Mouse (Mus musculus): ENCODE data around the gene Prorsd1. TPM values are rescaled to one million over a fixed set of nuclear protein-coding genes. Genes with fewer than 3 reads are reported as not detected.
"Not testable (repeated sequence)": the region's sequence is repeated elsewhere in the genome, so short reads cannot be mapped to it uniquely, and the experiment has no call there.

The Prorsd1 gene
- 1 to 10 TPM; 4.0 to 5.3 TPM for total RNA-seq (2021)
- long read RNA-seq, partial matches to known transcripts = 0 of 3 reads
- long read RNA-seq, other reads (novel, unspliced or antisense) = 0 of 3 reads

- peak; percentile 77 to 81 for DNase-seq (ENCODE audit: low spot score in 2 of 2)
Observed at GRCm38 (mm10) chr11:29514682-29515412, at the start of gene Prorsd1. TSS of gene Prorsd1 (minus strand) at chr11:29515033.

DNA sequence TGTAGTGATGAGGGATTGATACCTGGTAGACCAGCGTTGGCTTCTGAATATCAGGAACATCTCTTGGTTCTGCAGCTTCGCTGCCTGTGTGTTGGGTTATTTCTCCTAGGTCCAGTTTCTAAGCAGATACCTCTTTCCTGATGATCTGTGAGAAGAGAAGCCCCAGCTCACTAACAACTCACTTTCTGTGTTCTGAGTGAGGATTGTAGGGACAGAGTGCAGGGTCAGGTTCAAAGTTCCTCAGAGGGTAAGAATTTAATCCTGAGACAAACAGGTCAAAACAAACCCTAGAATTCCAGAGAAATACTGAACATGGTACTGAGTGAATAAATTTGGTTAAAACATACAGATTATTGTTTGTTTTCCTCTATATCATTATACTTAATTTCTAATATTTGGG is 48.6 kb upstream of the Prorsd1 start:
- DNase-seq (ENCODE audit: low spot score in 2 of 2) = no peak

DNA sequence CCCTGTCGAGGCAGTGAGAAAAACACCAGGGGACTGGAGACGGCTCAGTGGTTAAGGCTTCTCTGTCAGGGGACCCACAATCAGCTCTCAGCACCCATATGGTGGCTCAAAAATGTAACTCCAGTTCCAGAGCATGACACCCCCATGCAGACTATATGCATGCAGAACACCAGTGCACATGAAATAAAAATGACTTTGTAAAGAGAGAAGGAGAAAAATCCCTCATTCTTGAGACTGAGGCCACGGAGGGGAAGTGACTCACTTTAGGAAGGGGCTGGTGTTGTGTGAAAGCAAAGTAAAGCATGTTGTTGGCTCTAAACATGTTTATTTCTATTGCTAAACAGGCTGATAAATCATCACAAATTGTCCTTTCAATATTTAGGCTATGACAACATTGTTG is 46.2 kb upstream of the Prorsd1 start:
- no peak for DNase-seq (ENCODE audit: low spot score in 2 of 2)

GRCm38 (mm10) chr11:29560452-29560851 is 45.6 kb upstream of the Prorsd1 start:
- DNase-seq (ENCODE audit: low spot score in 2 of 2) = no peak

GRCm38 (mm10) chr11:29549425-29549778 is 34.6 kb upstream of the Prorsd1 start:
- DNase-seq (ENCODE audit: low spot score in 2 of 2) = no peak

DNA sequence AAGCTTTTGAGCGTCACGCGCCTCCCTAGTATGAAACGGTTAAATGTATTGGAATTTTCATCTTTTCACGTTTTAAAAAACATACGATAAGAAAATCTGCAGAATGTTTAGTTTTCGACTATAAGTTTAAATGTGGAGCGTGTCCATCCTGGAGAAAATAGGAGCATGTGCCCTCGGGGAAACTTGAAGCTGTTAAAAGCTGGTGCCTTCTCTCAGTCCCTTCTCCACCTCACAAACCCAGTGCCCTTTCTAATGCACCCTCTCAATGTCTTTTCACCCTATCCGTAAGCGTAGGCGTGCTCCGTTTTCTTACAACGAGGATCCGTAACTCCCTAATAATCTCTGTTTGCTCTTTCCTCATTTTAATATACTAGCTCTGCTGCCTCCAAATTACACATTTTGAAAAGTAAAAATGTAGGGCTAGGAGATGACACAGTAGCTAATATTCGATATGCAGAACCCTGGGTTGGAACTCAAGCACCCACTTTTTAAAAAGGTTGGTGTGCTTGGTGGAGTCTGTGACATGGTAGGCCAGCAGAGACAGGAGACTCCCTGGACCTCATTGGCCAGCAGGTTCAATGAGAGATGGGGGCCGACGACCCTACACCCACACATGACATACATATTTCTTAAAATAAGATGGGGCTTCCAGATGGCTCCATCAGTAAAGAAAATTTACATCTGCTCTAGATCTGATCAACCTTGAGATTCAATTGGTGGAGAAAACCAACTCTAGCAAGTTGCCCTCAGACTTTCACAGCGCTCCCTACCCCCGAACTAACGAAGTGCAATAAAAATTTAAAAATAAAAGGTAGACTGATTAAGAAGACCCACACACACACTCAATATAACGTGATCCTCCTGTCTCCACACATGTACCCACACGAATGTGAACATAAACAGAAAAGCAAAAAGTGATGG is 33.9 kb upstream of the Prorsd1 start:
- DNase-seq (ENCODE audit: low spot score in 2 of 2) = no peak

DNA sequence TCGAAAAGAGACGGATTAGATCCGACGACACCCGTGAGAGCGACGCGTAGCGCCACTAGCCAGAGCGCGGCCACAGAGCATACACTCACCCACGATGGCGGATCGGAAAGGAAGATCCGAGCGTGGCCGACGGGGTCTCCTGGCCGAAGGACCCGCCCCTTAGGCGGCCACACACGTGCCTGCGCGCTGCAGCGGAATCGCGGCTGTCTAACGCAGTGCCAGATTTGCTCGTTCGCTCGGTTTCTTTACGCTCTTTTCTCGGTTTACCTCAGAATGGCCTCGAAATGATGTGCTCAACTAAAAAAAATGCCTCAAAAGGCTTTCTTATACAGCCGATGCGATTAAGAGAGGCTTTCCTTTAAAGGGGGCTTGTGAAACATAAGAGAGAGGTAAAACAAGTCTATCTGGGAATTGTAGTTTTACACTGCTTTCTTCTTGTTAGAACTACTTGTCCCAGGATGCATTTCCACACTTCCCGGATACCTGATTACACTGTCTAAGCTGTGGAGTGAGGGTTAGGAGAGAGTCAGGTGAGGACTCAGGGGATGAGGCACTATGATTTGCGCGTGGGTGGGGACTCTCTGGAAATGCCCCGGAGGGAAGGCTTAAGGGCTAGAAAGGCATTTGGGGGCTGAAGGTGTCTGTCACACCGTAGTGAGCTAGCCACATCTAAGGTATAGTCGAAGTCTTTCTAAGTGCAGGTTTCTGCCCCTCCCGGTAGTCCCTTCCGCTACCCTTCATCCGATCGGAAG is 33.1 kb upstream of the Prorsd1 start, which contains the start of the genes Clhc1 and Rps27a:
Gene Clhc1 (plus strand): TSS at position 199 of the 752 bp plus-strand sequence.
Gene Rps27a (minus strand): TSS at position 358 of the 752 bp plus-strand sequence.
- DNase-seq (ENCODE audit: low spot score in 2 of 2) = peak; percentile 95

DNA sequence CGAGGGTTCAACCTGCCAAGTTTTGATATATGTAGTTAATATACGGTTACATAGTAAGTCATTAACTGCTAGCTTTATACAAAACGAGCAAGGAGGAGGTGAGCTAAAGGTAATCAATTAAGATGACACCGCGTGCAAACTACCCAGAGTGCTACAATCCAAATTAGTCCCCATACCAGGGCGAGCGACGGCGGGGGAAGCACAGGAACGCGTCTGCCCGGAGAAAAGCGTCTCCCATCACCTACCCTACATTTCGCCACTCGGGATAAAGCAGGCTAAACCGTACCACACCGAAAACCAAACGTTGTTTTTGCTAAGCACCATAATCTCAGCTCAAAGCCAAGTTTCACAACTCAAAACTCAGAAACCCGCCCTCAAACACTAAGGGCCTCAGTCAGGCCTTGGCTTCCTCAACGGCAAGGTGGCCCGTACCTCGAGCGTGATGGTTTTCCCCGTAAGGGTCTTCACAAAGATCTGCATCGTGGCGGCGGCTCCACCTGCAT is 32.5 kb upstream of the Prorsd1 start:
- no peak for DNase-seq (ENCODE audit: low spot score in 2 of 2)

DNA sequence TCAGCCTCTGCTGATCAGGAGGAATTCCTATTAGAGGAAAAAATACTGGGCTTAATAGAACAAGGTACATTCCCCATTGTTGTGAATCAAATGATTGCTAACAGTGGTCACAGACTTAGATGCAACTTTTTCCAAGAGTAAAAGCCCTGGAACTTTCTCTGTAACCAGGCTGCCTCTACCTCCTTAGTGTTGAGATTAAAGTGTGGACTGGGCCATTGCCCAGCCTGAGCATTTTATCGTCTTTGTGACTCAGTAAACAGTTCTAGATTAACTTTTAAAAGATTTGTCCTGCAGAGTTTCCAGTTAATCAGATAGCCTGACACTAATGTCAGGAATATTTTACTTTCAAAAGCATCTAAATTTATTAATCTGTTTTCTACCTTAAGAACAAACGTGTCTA is 31.9 kb upstream of the Prorsd1 start:
- DNase-seq (ENCODE audit: low spot score in 2 of 2) = no peak

- DNase-seq (ENCODE audit: low spot score in 2 of 2) = not testable (repeated sequence)
Observed at GRCm38 (mm10) chr11:29546297-29546696, 31.5 kb upstream of the Prorsd1 start.

DNA sequence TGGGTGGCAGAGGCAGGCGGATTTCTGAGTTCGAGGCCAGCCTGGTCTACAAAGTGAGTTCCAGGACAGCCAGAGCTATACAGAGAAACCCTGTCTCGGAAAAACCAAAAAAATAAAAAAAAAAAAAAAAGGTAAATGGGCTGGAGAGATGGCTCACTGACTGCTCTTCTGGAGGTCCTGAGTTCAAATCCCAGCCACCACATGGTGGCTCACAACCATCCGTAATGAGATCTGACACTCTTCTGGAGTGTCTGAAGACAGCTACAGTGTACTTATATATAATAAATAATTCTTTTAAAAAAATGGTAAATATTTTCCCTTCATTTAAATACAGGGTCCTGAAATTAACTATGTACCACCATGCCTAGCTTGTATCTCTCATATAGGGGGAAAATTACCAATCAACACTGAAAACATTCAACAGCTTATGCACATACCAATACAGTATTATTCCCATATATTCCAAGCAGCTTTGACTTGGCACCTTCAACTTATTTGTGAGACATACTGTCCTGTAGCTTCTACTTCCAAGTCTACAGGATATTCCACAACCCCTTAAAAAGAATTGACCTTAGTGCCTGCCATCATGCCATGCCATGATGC is 30.4 kb upstream of the Prorsd1 start:
- not testable (repeated sequence) for DNase-seq (ENCODE audit: low spot score in 2 of 2)

DNA sequence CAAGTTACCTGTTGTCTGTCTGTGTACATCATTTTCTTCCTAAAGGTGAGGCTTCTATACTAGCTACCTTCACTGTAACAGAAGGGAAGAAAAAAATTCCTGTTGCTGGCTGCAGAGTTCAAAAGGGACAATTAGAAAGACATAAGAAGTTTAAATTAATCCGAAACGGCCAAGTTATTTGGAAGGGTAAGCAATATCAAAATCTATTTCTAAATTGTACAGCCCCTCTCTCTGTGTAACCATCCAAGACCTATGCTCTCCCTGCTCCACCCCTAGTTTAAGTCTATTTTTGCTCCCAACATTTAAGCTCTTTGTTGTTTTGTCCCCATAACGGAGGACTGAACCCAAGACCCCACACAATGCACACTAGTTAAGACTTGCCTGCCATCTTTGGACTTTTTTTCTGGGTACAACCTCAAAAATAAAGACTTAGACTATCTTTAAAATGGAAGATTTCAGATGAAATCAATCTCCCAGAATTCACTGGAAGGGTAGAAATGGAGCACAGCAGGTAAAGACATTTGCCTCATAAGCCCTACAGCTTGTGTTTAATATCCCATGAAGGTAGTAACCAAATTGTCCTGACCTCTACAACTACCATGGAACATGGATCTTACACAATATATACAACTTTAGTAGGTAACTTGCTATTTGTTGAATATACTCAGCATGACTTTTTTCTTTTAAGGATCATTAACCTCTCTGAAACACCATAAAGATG is 29.6 kb upstream of the Prorsd1 start:
- DNase-seq (ENCODE audit: low spot score in 2 of 2) = no peak

GRCm38 (mm10) chr11:29538201-29538600 is 23.4 kb upstream of the Prorsd1 start:
- no peak for DNase-seq (ENCODE audit: low spot score in 2 of 2)

GRCm38 (mm10) chr11:29525988-29526794 is 11.4 kb upstream of the Prorsd1 start, which contains the start of gene Mtif2:
TSS of gene Mtif2 (plus strand) at chr11:29526408.
- peak; percentile 80 to 84 for DNase-seq (ENCODE audit: low spot score in 2 of 2)

DNA sequence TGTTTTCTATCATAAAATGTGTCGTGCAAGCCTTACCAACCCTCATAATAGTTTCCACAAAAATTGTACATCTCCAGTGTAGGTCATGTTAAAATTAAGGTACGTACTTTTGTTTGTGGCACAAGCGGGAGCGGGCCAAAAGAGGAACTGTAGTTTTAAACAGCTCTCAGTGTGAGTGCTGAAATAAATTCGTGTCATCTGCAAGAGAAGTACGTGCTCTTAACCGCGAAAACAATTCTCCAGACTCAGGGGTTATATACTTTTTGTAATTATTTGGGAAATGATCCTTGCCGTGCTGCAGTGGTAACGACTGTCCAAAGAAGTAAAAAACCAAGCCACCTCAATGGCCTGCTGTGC is 530 bp downstream of the Prorsd1 start:
- DNase-seq (ENCODE audit: low spot score in 2 of 2) = no peak

- DNase-seq (ENCODE audit: low spot score in 2 of 2) = no peak
Observed at GRCm38 (mm10) chr11:29512818-29513535, 1.9 kb downstream of the Prorsd1 start.

DNA sequence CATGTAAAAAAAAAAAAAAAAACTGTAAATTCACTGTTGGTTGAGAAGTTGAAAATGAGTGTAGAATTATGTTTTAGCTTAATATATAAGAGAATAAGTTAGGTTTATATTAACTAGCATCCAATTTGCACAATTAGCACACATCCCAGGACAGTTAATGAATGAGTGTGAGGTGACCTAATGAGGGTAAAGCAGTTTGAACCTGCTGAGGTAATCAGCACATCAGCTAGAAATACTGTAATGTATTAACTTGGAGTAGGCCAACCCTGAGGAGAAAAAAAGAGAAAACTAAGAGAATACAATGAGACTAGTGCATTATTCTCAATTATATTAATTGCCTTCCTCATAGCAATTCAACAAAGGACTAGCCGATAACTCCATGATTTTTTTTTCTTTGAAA is 5.4 kb downstream of the Prorsd1 start:
- DNase-seq (ENCODE audit: low spot score in 2 of 2) = no peak

- no peak for DNase-seq (ENCODE audit: low spot score in 2 of 2)
Observed at GRCm38 (mm10) chr11:29504899-29505625, 9.8 kb downstream of the Prorsd1 start.

Data from layer of hippocampus, postnatal 10 days (tissue).